Mouse (Mus musculus): Measurements from ENCODE around the gene Ltbp1.

DNA sequence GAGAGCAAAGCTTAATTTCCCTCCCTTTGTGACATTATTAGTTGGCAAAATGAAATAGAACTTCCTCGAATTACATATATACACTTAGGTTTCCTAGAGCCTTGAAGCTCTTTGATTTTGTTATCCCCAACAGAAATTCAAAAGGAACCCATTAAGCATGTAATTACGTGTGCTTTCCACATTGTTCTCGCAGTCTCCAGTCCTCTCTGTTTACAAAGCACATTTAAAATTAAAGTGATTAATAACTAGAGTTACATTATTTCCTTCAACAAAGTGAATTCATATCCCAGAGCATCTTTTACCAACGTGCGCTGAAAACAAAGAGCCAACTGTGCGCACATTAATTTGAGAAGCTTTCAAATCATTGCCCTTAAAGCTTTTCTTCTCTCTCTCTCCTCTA, 249.5 kb downstream of the Ltbp1 start:
- TF ChIP-seq CTCF (conservative IDR thresholded peaks at IDR 0.05; ENCODE audit: low read length) (no peak), NANOG (IDR thresholded peaks at IDR 0.05; ENCODE audit: borderline replicate concordance, low read length) (no peak)

All from E14TG2a.4 (cell line).